Mouse (Mus musculus) myocyte (in vitro differentiated cells): ENCODE results near the gene C1qtnf3. TPM values are rescaled to one million over a fixed set of nuclear protein-coding genes. Genes with fewer than 3 reads are reported as not detected.

Experiments used
- H3K27me3 ChIP-seq: one replicate; pipeline ENCODE4 v1.6.1; 2011; ENCODE audit not compliant: control insufficient read depth, insufficient read depth, insufficient read length
- H3K36me3 ChIP-seq: one replicate; pipeline ENCODE4 v1.6.1; 2011; ENCODE audit not compliant: control insufficient read depth, insufficient read depth
- H3K4me2 ChIP-seq: one replicate; pipeline ENCODE4 v1.6.1; 2011; ENCODE audit warnings: low read depth, control low read depth
- H3K4me3 ChIP-seq: one replicate; pipeline ENCODE4 v1.5.1; 2011; ENCODE audit warnings: mild to moderate bottlenecking, control low read depth, moderate library complexity
- H3K79me2 ChIP-seq: one replicate; pipeline ENCODE4 v1.6.1; 2011; ENCODE audit not compliant: control insufficient read depth, insufficient read depth
- H3ac ChIP-seq: one replicate; pipeline ENCODE4 v1.6.1; 2011; ENCODE audit not compliant: control insufficient read depth, insufficient read length
- CEBPB ChIP-seq: IDR thresholded peaks from 2 replicates; pipeline ENCODE4 v1.6.1; 2011; ENCODE audit warnings: mild to moderate bottlenecking, moderate library complexity; ENCODE audit not compliant: poor library complexity, insufficient read depth, severe bottlenecking
- E2F4 ChIP-seq: IDR thresholded peaks from one replicate; pipeline ENCODE4 v1.6.1; 2011; ENCODE audit warnings: mild to moderate bottlenecking, control low read depth, moderate library complexity; ENCODE audit not compliant: insufficient read depth
- MAX ChIP-seq: IDR thresholded peaks from one replicate; pipeline ENCODE4 v1.6.1; 2011; ENCODE audit warnings: low read depth, mild to moderate bottlenecking, control low read depth
- MYOD1 ChIP-seq, 3 experiments: IDR thresholded peaks; one replicate each; pipeline ENCODE4 v1.6.1; 2011; ENCODE audit warnings: control low read depth in 2 of 3, low read depth in 2 of 3, mild to moderate bottlenecking in 2 of 3, moderate library complexity in 1 of 3; ENCODE audit not compliant: insufficient read length in 2 of 3, control insufficient read depth in 1 of 3
- MYOG ChIP-seq, 3 experiments: IDR thresholded peaks; one replicate each; pipeline ENCODE4 v1.6.1; 2011; ENCODE audit warnings: control low read depth in 2 of 3, low read depth in 2 of 3, mild to moderate bottlenecking in 2 of 3; ENCODE audit not compliant: insufficient read length in 2 of 3, control insufficient read depth in 1 of 3, insufficient read depth in 1 of 3
- POLR2A ChIP-seq: IDR thresholded peaks from one replicate; pipeline ENCODE4 v1.6.1; 2011; ENCODE audit warnings: low read depth, mild to moderate bottlenecking, control low read depth, moderate library complexity; ENCODE audit not compliant: insufficient read length
- POLR2AphosphoS2 ChIP-seq: IDR thresholded peaks from one replicate; pipeline ENCODE4 v1.6.1; 2011; ENCODE audit warnings: low read depth, control low read depth; ENCODE audit not compliant: insufficient read length
- REST ChIP-seq: IDR thresholded peaks from one replicate; pipeline ENCODE4 v1.6.1; 2011; ENCODE audit warnings: mild to moderate bottlenecking, control low read depth, moderate library complexity; ENCODE audit not compliant: insufficient read depth, insufficient read length
- SRF ChIP-seq: IDR thresholded peaks from one replicate; pipeline ENCODE4 v1.6.1; 2011; ENCODE audit warnings: low read depth; ENCODE audit not compliant: control insufficient read depth, insufficient read length
- TCF12 ChIP-seq: IDR thresholded peaks from one replicate; pipeline ENCODE4 v1.6.1; 2011; ENCODE audit warnings: mild to moderate bottlenecking, control low read depth; ENCODE audit not compliant: poor library complexity, insufficient read depth, severe bottlenecking
- TCF3 ChIP-seq: IDR thresholded peaks from one replicate; pipeline ENCODE4 v1.6.1; 2011; ENCODE audit warnings: low read depth, control low read depth; ENCODE audit not compliant: insufficient read length
- USF1 ChIP-seq: IDR thresholded peaks from one replicate; pipeline ENCODE4 v1.6.1; 2011; ENCODE audit warnings: low read depth, mild to moderate bottlenecking, control low read depth, moderate library complexity
- polyA plus RNA-seq: library from polyadenylated mRNA; unstranded; fragments of >200 nt; fragmentation: generic; extraction: Trizol; gene quantifications from one replicate; pipeline ENCODE4 v1.2.1, GENCODE M21; 2012; ENCODE audit warnings: missing spikeins

Gene C1qtnf3
- polyA plus RNA-seq, 1 experiment, result 77.5 TPM

- Histone ChIP-seq H3K27me3 (peaks cover 27% of the 10 kb centered on the region), H3K36me3 (no peaks in the 10 kb centered on the region), H3ac (no peak overlapping the region), H3K79me2 (no peaks in the 10 kb centered on the region), H3K4me2 (no peak overlapping the region), H3K4me3 (no peak overlapping the region)
- TF ChIP-seq POLR2A (no peak), POLR2AphosphoS2 (no peak), CEBPB (no peak), TCF12 (no peak), USF1 (no peak), MYOD1 (IDR thresholded peaks at IDR 0.05; ENCODE audit: control insufficient read depth in 1 of 3, insufficient read length in 2 of 3, low read depth in 2 of 3) (no peak), E2F4 (no peak), MAX (no peak), TCF3 (no peak), SRF (no peak), REST (no peak), MYOG (IDR thresholded peaks at IDR 0.05; ENCODE audit: control insufficient read depth in 1 of 3, insufficient read depth in 1 of 3, insufficient read length in 2 of 3, low read depth in 2 of 3) (no peak)
Observed at GRCm38 (mm10) chr15:11014931-11015330, 62.8 kb downstream of the C1qtnf3 start.

- Histone ChIP-seq H3K4me2 (no peak overlapping the region), H3K27me3 (peaks cover 6% of the 10 kb centered on the region), H3K36me3 (no peaks in the 10 kb centered on the region), H3K79me2 (no peaks in the 10 kb centered on the region), H3K4me3 (no peak overlapping the region), H3ac (no peak overlapping the region)
- TF ChIP-seq TCF12 (no peak), MYOG (IDR thresholded peaks at IDR 0.05; ENCODE audit: control insufficient read depth in 1 of 3, insufficient read depth in 1 of 3, insufficient read length in 2 of 3, low read depth in 2 of 3) (no peak), POLR2AphosphoS2 (no peak), TCF3 (no peak), CEBPB (no peak), MAX (no peak)
Observed at GRCm38 (mm10) chr15:11026801-11027561, 74.8 kb downstream of the C1qtnf3 start.

Other genes starting within 250 kb of the C1qtnf3 start
- 27.4 TPM for gene Rai14, start 237.7 kb upstream of the C1qtnf3 start, polyA plus RNA-seq
- gene Amacr, start 29.4 kb downstream of the C1qtnf3 start, polyA plus RNA-seq, result 61.7 TPM
- not detected for gene Slc45a2, start 48.4 kb downstream of the C1qtnf3 start, polyA plus RNA-seq
- 0.02 TPM for gene Rxfp3, start 85.7 kb downstream of the C1qtnf3 start, polyA plus RNA-seq
- gene Adamts12, start 112.5 kb downstream of the C1qtnf3 start, polyA plus RNA-seq, result 0.55 TPM